Mouse (Mus musculus) cerebellum, adult 9-10 months (tissue): Measurements from ENCODE around the gene Hdc.

Experiments used
- DNase-seq: peaks from one replicate; pipeline ENCODE4 v3.0.0; 2022

Hdc gene

GRCm38 (mm10) chr2:126599005-126599404 lies 20.1 kb downstream of the Hdc start:
- DNase-seq, result no peak

DNA sequence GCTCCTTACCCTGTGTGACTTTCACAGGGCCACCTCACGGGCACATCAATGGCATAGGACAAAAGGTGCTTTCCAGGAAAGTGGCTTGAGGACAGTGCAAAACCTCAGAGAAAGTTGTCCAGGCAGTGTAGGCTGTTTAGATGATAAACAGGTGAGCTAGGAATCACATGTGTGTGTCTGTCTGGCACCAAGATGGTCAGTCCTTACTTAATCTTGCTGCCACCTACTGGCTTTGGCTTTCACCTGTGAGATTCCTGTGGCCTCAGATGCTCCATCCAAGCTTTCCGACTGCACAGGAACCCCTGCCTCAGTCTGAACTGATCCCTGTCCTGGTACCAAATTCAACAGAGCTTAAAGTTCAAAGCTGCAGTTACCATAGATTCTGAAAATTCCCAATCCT lies 20.7 kb downstream of the Hdc start:
- DNase-seq, result no peak

GRCm38 (mm10) chr2:126597279-126598241 lies 21.5 kb downstream of the Hdc start:
- DNase-seq, result no peak

DNA sequence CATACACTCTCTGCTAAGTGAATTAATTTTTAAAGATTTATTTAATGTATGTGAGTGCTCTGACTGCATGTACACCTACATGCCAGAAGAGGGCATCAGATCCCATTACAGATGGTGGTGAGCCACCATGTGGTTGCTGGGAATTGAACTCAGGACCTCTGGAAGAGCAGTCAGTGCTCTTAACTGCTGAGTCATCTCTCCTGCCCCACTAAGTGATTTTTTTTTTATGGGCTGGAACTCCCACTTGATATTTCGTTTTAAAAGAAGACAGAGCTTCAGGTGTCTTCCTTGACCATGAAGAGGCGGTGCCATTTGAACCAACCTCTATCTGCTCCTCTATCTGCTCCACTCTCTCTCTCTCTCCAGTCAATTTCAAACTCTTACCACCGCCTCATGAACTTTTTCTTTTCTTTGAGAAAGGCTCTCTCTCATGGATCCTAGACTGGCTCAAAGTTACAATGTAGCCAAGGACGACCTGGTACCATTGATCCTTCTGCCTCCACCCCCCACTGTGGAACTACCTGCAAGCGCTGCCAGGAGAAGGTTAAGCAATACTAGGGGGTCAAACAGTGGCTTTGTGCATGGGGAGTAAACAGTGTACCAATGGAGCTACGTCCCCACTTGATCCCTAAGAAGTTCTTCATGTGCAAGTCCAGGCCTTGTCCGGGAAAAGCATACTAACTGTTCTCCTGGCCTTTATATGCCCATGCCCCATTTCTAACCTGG lies 22.6 kb downstream of the Hdc start:
- DNase-seq, result no peak

DNA sequence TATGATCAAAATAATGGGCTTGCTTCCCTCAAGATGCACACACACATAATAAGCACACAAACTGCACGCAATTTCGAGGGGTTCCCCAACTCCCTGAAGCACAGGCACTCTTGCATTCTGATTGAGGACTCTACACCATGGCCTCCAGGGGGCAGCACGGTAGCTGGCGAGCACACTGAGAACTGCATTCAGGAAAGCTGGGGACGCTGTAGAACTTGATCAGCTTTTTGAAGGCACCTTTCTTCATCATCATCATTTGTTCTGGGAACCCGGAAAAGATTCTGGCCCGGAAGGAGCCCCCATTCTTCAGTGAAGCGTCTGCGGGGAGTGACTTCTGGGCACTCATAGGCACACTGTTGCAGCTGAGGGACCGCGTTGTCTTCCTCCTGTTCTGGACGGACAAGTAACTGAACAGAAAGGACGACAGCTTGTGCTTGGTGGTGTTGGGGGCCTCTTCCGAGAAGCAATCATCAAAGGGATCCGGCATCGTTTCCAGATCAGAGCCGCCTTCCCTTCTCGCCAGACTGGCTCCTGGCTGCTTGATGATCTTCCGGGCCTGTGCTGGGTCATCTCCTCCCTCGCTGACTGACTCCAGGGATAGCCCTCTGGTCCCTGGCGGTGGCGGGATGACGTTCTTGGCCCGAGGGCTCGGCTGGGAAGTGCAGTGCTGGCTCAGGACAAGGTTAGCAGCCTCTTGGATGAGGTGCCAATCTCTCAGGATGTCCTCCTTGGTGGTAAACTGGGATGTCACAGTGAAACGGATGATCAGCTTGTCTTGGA lies 25.1 kb downstream of the Hdc start:
- DNase-seq, result peak; percentile 70

- no peak for DNase-seq
These were observed 27.8 kb downstream of the Hdc start for GRCm38 (mm10) chr2:126591304-126591703.

DNA sequence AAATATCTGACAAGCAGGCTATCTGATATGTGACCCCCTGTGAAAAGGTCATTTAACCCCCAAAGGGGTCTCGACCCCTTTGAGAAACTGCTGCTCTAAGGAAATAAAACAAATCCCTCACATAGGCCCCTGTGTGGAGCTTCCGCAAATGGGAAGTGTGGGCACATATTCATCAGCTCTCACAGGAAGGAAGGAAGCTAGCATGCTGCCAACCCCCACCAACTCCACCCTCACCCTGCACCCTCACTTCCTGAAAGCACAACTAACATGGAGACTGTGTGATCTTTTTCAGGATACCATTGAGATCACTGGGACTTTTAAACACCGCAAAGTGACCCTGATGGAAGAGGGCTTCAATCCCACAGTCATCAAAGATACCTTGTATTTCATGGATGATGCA lies 31.6 kb downstream of the Hdc start:
- no peak for DNase-seq

GRCm38 (mm10) chr2:126584621-126585369 lies 34.3 kb downstream of the Hdc start:
- no peak for DNase-seq

DNA sequence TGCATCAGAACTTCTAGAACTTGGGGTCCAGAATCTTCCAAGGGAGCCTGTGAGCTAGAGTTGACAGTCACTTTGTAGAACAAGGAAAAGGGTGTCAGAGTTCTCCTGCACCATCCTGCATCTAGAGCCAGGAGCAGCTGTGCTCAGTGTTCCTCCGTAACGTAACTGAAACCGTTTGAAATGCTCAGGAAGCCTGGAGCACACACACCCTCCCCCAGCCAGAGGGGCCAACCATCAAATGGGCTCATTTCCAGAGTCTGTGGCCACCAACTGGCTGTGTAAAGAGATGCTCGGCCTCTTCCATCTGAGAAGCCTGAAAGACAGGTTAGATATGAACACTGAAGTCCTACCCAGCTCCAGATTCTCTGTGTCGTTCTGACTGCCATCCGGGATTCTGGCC lies 35.1 kb downstream of the Hdc start:
- DNase-seq, result no peak

DNA sequence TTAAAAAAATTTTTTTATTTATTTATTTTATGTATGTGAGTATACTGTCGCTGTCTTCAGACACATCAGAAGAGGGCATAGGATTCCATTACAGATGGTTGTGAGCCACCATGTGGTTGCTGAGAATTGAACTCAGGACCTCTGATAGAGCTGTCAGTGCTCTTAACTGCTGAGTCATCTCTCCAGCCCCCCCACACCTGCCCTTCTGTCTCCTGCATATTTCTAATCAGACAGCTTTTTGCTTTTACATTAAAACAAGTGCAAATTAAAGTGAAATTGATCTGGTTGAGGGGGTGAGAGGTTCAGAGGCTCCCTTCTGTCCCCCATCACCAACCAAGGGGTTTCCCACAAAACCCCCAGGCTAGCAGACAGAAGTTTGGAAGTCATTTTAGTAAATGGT lies 39.8 kb downstream of the Hdc start:
- DNase-seq, result no peak

DNA sequence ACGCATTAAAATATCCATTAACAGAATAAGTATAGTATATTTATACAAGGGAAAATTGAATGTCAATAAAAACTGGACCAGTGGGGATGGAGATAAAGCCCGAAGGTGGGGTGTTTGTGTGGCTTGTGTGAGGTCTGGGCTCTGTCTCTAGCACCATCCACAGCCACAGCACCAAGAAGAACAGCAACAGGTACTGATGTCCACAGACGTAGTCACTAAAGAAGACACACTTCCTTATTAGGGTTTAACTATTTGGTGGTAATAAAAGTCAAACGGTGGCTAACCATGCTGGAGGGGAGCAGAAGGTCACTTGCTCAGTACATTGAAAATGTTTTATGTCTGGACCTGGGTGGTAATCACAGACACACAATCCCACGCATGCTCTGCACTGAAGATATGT lies 41.7 kb downstream of the Hdc start:
- no peak for DNase-seq

GRCm38 (mm10) chr2:126575391-126576176 lies 43.5 kb downstream of the Hdc start:
- DNase-seq, result no peak

DNA sequence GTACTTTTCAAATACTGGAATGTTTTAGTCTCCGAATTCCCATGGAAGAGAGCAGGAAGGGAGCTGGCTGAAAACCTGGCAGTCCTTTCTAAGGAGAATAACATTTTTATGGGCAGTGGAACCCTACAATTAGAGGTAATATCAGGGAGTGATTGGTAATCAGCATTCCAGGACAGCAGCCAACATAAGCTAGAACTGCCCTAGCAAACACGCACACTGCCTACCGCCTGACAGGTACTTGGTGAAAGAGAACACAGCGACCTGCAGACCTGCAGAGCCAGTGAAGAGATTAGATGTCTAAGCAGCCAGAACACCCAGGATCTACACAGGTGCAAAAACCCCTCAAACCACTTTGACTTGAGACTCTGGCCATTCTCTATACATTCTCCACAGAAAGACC lies 46.4 kb downstream of the Hdc start:
- DNase-seq, result no peak

DNA sequence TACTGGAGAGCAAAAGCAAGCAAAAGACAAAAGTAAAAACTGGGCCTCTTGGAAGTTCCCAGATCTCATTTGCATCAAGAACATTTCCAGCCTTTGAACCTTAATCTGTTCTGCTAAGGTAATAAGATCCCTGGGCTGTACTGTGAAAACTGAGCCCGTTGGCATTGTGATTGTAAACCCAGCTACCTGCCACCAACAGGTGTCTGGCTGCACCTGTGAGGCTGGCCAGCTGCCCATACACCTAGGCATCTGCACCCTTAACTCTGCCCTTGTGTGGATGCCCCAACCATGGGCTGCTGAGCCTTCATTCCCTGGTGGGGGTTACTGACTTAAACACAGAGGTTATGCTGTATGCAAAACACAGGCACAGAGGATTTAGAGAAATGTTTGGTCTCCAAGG lies 46.9 kb downstream of the Hdc start:
- no peak for DNase-seq

- no peak for DNase-seq
These were observed 55.5 kb downstream of the Hdc start for GRCm38 (mm10) chr2:126563411-126564105.

- no peak for DNase-seq
These were observed 59.0 kb downstream of the Hdc start for GRCm38 (mm10) chr2:126560094-126560493.

- DNase-seq, result no peak
These were observed 63.6 kb downstream of the Hdc start for GRCm38 (mm10) chr2:126555533-126555932.

- no peak for DNase-seq
These were observed 65.8 kb downstream of the Hdc start for GRCm38 (mm10) chr2:126553291-126553639.

- DNase-seq, result no peak
These were observed 66.5 kb downstream of the Hdc start, which contains the start of gene Slc27a2 for GRCm38 (mm10) chr2:126552357-126553290. Gene Slc27a2 (plus strand): TSS chr2:126552407.

DNA sequence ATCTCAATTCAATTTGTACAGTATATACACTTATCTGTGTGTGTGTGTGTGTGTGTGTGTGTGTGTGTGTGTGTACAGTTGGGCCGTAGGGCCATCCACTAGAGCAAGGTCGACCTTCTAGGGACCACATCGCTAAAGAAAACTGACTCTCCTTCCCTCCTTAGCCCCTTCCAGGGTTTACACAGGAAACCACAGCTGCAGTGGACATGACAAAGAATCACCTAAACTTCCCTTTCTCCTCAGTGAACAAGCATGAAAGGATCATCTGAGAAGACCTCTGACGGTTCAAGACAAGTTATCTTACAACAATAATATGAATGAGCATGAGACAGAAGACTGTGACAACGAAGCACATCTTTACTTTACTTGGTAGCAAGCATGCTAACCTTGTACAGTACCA lies 67.2 kb downstream of the Hdc start:
- no peak for DNase-seq
